Mouse (Mus musculus): Measurements from ENCODE around the gene Mrpl4. TPM values are rescaled to one million over a fixed set of nuclear protein-coding genes. Genes with fewer than 3 reads are reported as not detected.
"Not testable (repeated sequence)": the region's sequence is repeated elsewhere in the genome, so short reads cannot be mapped to it uniquely, and the experiment has no call there.

Gene Mrpl4
- total RNA-seq, 2 experiments from 2014 or later, result 60.4 to 62.8 TPM

DNA sequence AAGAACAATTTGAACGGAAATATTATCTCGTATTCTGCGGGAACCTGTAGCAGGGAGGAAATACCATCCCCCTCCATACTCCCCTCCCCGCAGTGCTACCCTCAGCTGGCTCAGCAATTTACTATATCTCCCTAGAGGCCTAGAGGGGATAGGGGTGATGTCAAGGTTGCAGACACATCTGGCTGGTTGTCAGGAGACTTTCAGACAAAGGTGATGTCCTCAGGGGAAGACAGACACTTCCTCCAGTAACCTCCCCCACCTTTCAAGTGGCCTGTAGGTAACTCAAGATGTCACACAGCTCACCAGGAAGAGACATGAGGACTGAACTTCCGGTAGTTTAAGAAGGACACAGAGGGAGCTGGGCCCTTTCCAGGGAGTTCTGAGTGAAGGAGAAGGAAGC lies 19.4 kb upstream of the Mrpl4 start:
- DNase-seq (ENCODE audit: low spot score in 2 of 2), result no peak

DNA sequence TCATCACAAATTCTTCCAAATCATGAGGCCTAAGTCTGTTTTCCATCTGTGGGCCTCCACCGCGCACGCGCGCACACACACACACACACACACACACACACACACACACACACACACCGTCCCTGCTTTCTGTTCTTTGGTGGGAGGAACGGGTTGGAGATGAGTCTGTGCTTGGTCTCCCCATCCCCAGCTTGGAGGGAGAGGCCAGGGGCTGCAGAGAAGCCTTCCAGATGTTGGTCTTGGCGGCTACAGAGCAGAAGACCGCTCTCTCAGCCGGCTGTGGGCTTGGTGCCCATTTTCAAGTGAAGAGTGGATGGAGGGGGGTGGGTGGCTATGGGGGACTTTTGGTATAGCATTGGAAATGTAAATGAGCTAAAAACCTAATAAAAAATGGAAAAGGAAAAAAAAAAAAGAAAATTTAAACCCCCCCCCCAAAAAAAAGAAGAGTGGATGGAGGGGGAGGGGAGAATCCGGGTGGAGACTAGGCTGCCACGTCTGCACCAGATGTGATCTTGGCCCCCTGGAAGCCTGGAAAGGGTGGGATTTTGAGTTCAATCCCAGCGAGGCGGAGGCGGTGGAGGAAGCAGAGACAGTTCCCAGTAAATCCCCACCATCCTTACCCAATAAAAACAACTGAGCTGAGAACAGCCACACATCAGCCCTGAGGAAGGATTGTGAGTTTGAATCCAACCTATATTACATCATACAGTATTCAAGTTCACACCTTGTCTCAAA lies 15.4 kb upstream of the Mrpl4 start:
- DNase-seq (ENCODE audit: low spot score in 2 of 2), result no peak

DNA sequence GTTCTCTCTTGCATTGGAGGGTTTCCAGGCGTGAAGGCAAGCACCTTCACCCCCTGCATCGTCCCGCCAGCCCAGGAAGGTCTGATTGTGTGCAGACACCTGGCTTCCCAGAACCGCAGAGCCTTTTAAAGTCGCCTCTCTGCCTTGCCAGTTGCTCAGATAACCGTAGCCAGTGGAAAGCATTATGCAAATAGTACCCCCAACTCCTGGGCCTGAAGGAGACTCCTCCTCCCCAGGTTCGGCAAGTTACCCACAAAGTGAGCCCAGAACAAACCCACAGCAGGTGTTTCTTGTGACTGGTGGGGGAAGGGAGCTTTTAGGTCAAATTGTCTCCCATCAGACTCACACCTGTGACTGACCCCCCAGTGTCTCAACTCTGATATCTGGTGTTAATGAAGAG lies 14.6 kb upstream of the Mrpl4 start:
- no peak for DNase-seq (ENCODE audit: low spot score in 2 of 2)

DNA sequence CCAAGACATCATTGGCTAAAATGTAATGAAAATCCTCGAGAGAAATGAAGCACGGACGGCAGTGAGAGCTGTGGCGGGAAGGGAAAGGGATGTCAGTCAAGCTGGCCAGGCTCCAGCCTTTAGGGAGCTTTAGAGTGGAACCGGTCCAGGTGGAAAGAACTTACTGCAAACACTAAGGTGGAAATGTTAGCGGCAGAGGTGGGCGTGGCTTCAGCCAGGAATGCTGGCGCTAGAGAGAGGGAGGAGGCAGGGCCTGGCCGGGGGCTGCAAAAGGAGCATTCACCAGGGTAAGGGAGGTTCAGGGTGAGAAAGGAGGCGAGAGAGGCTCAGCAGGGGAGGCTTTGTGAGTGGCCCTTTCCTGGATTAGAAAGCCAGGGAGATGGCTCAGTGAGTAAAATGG lies 11.7 kb upstream of the Mrpl4 start:
- no peak for DNase-seq (ENCODE audit: low spot score in 2 of 2)

DNA sequence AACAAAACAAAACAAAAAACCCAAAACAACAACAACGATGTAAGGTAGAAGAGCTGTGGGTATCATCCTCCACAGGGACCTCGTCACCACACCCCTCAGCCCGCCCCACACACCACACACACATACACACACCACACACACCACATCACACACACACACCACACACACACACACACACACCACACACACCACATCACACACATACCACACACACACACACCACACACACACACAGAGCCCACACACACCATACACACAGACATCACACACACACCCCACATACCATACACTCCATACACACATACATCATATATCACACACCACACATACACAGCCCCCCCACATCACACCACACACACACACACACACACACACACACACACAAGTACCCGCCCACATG lies 11.0 kb upstream of the Mrpl4 start:
- no peak for DNase-seq (ENCODE audit: low spot score in 2 of 2)

DNA sequence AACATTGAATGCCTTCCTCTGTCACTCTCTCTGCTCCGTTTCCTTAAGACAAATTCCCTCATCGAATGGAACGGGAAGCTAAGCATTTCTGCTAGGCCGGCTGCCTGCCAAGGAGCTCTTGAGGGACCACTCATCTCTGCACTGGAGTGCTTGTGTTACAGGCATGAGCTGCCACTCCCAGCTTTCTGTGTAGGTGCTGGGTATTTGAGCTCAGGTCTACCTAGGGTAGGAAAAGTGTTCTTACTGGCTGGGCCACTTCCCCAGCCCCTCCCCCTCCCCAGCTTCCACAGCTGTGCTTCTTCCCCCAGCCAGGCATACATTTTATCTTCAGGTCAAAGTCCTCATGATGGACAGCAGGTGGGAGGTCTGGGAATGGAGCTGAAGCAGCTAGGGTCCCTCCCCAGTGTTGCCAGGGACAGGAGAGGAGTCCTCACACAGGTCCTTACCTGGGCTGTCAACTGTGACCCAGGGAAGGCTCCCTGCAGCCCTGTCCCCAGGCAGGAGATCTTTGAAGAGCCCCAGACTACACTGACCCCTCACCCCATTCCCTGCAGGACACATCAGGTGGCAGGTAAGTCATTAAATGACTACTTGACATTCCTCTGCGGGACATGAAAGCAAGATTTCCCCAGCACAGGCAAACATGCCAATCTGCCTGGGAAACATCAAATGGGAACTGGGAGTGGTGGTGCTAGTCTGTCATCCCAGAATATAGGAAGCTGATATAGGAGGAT lies 9.2 kb upstream of the Mrpl4 start:
- no peak for DNase-seq (ENCODE audit: low spot score in 2 of 2)

DNA sequence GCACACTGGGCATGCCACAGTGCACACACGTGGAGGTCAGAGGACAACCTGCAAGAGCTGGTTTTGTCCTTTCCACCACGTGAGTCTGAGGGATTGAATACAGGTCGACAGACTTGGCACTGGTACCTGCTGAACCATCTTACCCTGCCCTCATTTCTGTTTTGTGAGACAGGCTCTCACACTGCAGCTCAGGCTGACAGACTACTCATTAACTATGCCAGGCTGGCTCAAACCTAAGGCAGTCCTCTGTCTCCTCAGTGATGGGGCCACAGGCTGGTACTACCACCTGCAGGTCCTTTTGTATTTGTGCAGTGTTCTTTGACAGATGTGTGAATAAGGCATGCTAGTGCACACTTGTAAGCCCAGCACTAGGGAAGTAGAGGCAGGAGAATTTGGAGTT lies 7.5 kb upstream of the Mrpl4 start:
- no peak for DNase-seq (ENCODE audit: low spot score in 2 of 2)

DNA sequence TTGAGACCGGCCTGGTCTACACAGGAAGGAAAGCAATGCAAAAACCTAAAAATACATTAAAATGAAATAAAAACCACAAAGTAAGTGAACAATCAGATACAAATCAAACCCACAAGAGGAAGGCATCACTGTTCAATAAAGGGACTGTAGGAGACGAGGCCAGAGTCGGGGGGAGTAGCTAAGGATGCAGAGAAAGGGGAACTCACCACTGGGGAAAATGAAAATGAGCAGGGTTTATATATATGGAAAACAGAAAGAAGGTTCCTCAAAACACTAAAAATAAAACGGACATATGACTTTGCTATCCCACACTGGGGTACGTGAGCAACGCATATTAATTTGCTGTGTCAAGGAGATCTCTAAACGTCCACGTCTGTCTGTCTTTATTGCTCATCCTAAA lies 5.5 kb upstream of the Mrpl4 start:
- no peak for DNase-seq (ENCODE audit: low spot score in 2 of 2)

DNA sequence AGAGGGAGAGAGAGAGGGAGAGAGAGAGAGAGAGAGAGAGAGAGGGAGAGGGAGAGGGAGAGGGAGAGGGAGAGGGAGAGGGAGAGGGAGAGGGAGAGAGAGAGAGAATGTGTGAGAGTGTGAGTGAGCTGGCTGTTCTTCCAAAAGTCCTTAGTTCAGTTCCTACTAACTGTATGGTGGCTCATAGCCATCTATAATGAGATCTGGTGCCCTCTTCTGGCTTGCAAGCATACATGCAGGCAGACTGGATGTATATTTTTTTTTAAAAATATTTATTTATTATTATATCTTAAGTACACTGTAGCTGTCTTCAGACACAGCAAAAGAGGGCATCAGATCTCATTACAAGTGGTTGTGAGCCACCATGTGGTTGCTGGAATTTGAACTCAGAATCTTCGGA lies 4.2 kb upstream of the Mrpl4 start:
- not testable (repeated sequence) for DNase-seq (ENCODE audit: low spot score in 2 of 2)

DNA sequence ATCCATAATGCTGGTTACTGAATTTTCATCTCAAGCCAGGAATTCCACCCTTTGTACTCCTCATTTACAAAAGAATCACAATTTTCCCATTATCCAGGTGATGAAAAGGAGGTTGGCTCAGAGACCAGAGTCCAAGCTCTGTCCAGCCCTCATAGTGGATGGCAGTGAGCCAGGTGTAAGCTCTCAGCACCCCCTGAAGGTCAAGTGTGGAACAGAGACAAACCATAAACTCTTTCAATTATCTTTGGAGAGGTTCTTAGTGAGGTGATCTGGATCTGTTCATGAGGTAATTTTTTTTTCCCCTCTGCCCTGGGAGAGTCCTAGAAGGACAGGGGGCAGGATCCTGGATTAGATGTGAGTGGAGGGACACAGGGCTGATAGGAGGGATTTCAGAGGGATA lies 1.7 kb upstream of the Mrpl4 start:
- no peak for DNase-seq (ENCODE audit: low spot score in 2 of 2)

DNA sequence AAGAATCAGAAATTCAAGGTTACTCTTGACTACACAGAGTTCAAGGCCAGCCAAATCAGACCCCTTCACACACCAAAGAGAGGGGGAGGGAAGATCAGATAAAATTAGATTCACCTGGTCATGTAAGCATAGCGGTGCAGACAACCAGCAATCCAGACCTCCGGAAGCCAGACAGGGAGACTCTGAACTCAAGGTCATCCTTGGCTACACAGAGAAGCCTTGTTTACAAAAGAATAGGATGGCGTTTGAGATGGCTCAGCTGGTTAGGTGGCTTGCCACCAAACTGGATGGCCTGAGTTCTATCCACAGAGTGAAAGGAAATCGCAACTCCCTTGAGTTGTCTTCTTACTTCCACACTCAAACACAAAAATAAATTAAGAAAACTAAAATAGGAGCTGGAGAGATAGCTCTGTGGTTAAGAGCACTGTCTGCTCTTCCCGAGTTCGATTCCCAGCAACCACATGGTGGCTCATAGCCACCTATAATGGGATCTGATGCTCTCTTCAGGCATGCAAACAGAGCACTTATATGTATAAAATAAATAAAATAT lies 812 bp upstream of the Mrpl4 start:
- DNase-seq (ENCODE audit: low spot score in 2 of 2), result no peak

DNA sequence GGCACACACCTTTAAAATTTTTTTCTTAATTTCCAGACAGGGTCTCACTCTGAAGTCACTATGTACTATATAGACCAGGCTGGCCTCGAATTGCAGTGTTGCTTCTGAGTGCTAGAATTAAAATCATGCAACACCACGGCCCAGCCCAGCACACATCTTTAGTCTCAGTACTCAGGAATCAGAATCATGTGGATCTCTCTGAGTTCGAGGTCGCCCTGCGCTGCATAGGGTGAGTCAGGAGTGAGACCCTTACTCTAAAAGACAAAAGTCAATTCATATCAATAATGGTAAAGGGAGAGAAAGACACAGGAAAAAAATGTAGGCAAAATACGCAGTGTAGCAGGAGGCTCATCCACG lies 290 bp upstream of the Mrpl4 start:
- DNase-seq (ENCODE audit: low spot score in 2 of 2), result no peak

DNA sequence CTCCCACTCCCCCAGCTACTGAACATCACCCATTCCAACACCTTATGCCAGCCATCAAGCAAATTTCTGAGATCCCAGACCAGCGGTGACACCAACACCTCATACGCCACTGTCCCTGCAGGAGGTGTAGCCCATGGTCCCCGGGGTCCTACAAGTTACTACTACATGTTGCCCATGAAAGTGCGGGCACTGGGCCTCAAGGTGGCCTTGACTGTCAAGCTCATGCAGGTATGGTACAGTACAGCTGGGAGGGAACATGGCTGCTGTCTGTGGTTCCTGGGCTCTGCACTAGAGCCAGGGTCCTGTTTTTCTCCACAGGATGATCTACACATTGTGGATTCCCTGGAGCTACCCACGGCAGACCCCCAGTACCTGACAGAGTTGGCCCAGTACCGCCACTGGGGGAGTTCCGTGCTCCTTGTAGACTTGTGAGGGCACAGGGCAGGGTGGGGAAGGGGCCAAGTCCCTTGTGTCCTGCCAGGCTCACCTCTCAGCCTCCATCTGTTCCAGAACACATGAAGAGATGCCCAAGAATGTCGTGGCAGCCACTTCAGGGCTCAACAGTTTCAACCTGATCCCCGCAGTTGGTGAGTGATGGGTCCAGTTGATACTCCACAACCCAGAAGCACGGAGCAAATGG lies 4.9 kb downstream of the Mrpl4 start:
- DNase-seq (ENCODE audit: low spot score in 2 of 2), result no peak

DNA sequence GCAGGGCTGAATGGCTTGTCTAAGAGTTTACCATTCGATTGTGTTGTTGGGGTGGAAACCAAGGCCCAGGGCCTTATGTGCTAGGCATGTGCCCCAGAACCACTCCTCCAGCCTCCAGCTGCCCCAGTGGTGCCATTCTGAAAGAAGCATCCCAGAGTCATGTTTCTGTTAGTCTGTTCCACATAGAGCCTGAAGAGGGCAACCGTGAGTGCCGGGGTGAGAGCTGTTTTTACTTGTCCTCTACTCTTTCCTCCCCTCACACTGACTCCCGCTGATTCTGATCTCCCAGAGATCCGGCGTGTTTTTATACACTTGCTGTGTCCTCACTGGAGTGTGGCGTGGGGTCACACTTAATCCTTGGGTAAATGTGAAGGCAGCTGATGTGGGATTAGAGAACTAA lies 5.5 kb downstream of the Mrpl4 start:
- DNase-seq (ENCODE audit: low spot score in 2 of 2), result no peak

DNA sequence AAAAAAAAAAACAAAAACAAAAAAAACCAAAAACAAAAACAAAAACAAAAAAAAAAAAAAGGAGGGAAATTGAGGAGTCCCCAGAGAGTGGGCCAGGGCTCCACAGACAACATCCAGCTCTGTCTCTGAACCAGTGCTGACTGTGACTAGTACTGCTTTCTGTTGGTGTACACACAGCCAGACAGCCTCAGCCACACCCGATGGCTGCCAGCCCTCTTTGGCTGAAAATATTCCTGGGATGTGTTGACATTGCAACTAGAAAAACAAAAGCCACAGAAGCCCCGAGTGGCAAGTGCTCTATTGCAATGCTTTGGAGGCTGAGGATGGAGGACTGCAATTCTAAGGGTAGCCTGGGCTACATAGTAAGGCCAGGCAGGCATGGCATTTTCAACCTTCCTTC lies 7.8 kb downstream of the Mrpl4 start:
- DNase-seq (ENCODE audit: low spot score in 2 of 2), result no peak

DNA sequence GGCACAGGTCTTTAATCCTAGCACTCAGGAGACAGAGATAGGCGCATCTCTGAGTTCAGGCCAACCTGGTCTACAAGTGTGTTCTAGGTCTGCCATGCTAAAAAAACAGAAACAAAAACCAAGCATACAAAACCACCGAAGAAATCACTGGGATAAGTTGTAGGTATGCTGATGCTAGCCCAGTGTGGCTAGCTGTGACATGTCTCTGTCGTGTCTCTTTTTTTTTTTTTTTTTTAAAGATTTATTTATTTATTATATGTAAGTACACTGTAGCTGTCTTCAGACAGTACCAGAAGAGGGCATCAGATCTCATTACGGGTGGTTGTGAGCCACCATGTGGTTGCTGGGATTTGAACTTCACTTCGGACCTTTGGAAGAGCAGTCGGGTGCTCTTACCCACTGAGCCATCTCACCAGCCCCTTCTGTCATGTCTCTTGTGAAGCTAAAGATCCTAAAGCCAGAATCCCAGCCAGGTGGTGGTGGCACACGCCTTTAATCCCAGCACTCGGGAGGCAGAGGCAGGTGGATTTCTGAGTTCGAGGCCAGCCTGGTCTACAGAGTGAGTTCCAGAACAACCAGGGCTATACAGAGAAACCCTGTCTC lies 8.5 kb downstream of the Mrpl4 start:
- not testable (repeated sequence) for DNase-seq (ENCODE audit: low spot score in 2 of 2)

DNA sequence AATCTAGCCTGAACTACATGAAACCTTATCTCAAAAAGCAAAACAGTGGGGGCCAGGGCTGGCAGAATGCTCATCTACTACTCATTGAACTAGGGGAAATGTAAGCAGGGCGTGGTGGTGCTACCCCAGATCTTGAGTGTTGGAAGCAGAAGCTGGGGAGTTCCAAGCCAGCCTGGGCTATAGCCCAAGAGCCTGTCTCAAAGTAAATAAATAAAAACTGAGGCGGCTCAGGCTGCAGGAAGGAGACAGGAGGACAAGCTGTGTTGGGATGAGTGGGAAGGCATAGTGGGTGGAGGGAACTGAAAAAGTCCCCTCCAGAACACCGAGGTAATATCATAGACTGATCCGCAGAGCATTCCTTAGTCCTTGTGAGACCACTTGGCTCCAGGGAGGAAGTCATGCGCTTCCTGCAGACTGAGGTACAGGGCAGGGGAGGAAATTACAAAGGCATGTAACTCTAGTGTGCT lies 9.3 kb downstream of the Mrpl4 start:
- DNase-seq (ENCODE audit: low spot score in 2 of 2), result no peak

DNA sequence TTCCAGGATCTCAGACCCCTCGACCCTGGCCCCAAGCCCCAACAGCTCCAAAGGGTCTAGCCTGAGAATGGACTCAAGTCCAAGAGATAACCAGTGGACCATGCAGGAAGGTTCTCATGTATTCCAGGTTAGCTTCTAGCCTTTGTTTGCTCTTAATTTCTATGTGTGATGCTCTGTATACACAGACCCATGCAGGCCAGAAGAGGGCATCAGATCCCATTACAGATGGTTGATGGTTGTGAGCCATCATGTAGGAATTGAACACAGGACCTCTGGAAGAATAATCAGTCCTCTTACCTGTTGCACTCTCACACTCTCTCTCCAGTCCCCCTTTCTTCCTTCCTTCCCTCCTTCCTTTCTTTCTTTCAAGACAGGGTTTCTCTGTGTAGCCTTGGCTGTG lies 9.8 kb downstream of the Mrpl4 start:
- no peak for DNase-seq (ENCODE audit: low spot score in 2 of 2)

DNA sequence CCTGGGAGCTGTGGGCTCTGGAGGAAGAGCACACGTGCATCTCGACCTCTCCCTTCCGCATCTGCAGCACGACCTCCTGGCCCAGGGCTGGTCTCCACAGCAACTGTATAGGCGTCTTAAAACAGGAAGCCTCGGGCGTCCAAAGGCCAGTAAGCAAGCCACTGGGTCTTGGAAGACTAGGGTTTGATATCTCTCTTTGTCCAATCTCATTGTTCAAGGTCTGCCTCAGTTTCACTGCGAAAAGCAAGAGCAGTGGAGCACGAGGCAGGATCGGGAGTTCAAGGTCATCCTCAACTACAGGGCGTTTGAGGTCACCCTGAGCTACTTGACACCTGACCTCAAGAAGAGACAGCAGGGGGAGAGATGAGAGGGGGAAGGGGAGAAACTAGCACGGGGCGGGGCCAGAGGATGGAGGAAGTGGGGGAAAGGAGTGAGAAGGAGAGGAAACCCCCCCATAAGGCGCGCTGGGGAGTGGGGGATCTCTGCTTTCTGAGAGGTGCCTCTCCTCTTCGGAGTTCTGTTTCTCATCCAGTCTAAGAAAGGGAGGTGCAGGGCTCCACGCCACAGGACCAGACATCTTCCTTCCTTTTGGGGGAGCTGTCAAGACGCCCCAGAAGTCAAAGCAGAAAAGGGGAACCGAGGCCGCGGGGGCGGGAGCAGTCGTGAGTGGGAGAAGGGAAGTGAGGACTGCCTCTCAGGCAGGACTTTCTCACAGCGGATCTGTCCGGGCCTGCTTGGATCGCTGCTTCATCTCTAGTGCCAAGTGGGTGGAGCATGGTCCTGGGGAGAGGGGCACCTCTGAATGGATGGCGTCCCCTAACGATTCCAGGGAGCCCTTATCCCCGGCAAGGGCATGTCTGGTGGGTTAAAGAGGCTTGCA lies 12.4 kb downstream of the Mrpl4 start:
- DNase-seq (ENCODE audit: low spot score in 2 of 2), result peak; percentile 33 to 55

DNA sequence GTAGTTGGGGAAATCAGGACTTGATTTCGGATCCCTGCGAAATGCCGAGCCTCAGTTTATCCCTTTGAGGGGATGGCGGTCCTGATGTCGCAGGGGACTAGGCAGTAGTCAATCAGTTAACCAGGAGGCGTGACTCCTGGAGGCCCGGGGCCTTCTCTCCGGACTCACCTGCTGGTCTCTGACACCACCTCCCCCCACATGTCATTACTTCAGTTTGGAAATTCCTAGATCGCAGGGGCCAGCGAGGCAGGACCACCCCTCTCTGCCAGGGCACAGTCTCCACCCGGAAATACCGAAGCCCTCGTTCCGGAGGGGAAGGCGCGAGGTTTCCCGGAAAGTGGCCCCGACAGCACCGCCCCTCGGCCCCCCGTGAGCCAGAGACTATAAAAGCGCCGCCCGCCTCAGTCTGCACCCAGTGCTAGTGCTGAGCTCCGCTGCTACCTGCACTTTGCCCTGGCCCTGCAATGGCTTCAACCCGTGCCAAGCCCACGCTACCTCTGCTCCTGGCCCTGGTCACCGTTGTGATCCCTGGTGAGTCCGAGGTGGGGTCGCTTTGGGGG lies 13.1 kb downstream of the Mrpl4 start, which contains the start of gene Icam1:
Icam1 (plus strand) TSS at position 415 of the 560 bp plus-strand sequence.
- DNase-seq (ENCODE audit: low spot score in 2 of 2), result peak in 1 of 2 experiments; percentile 32

All from layer of hippocampus, postnatal 14 days (tissue).